Mouse (Mus musculus) midbrain, embryonic 10.5 days (tissue): ENCODE measurements around the gene Snai3. TPM values are rescaled to one million over a fixed set of nuclear protein-coding genes. Genes with fewer than 3 reads are reported as not detected.
A peak's percentile ranks its signal among the peaks of the same experiment; 100 is the strongest.

Source experiments
- DNase-seq: peaks from one replicate; pipeline ENCODE4 v3.0.0-alpha.2; 2017; ENCODE audit warnings: low spot score
- H3K27ac ChIP-seq: fragments of 300-500 bp; sonication (generic); replicated peaks from 2 replicates; pipeline ENCODE4 v1.5.1; 2016; ENCODE audit warnings: mild to moderate bottlenecking
- H3K27me3 ChIP-seq: fragments of 300-500 bp; sonication (generic); 2 replicates; pipeline ENCODE4 v1.6.1; 2016; ENCODE audit warnings: low read depth, mild to moderate bottlenecking; ENCODE audit not compliant: poor library complexity, severe bottlenecking
- H3K36me3 ChIP-seq: fragments of 300-500 bp; sonication (generic); 2 replicates; pipeline ENCODE4 v1.6.1; 2016; ENCODE audit warnings: mild to moderate bottlenecking, moderate library complexity
- H3K4me1 ChIP-seq: fragments of 300-500 bp; sonication (generic); 2 replicates; pipeline ENCODE4 v1.6.1; 2016
- H3K4me3 ChIP-seq: fragments of 300-500 bp; sonication (generic); 2 replicates; pipeline ENCODE4 v1.5.1; 2016; ENCODE audit warnings: mild to moderate bottlenecking, moderate library complexity
- H3K9me3 ChIP-seq: fragments of 300-500 bp; sonication (generic); replicated peaks from 2 replicates; pipeline ENCODE4 v1.6.1; 2016; ENCODE audit warnings: mild to moderate bottlenecking
- WGBS: fragments of 180-500 bp; shearing (Covaris S2); methylation state at CpG from one replicate; pipeline ENCODE4 v1.1.7; 2016; 5-methylcytosine and 5-hydroxymethylcytosine counted together
- polyA plus RNA-seq: library from polyadenylated mRNA; unstranded; fragments of >200 nt; fragmentation: Nextera tagmentation; extraction: Ambion mirVana; gene quantifications from 2 replicates; pipeline ENCODE4 v1.2.1, GENCODE M21; 2016

The Snai3 gene
- polyA plus RNA-seq, 1 experiment from 2014 or later: not detected

- 79% methylated on average over 5 of the region's 5 CpGs for whole genome bisulfite sequencing
- no peak for DNase-seq
- Histone ChIP-seq H3K9me3 (no peaks in the 10 kb centered on the region), H3K27me3 (no peaks in the 10 kb centered on the region), H3K4me3 (no peak overlapping the region), H3K4me1 (peaks cover 15% of the 10 kb centered on the region), H3K27ac (no peak overlapping the region), H3K36me3 (peaks cover 67% of the 10 kb centered on the region)
Measured at GRCm38 (mm10) chr8:122470691-122471090, 10.2 kb upstream of the Snai3 start.

GRCm38 (mm10) chr8:122469965-122470364 is 9.4 kb upstream of the Snai3 start:
- H3K4me1 ChIP-seq: peaks cover 10% of the 10 kb centered on the region
- H3K27me3 ChIP-seq: no peaks in the 10 kb centered on the region
- 90% methylated on average over 10 of the region's 10 CpGs for WGBS
- no peak overlapping the region for H3K27ac ChIP-seq
- H3K9me3 ChIP-seq: no peaks in the 10 kb centered on the region
- H3K4me3 ChIP-seq: no peak overlapping the region
- H3K36me3 ChIP-seq: peaks cover 67% of the 10 kb centered on the region
- DNase-seq: no peak

GRCm38 (mm10) chr8:122469407-122469806 is 8.9 kb upstream of the Snai3 start:
- Histone ChIP-seq H3K27me3 (no peaks in the 10 kb centered on the region), H3K9me3 (no peaks in the 10 kb centered on the region), H3K4me3 (no peak overlapping the region), H3K36me3 (peaks cover 67% of the 10 kb centered on the region), H3K4me1 (peaks cover 5% of the 10 kb centered on the region), H3K27ac (no peak overlapping the region)
- WGBS: 84% methylated on average over 6 of the region's 6 CpGs
- no peak for DNase-seq

GRCm38 (mm10) chr8:122467816-122468215 is 7.3 kb upstream of the Snai3 start:
- Histone ChIP-seq H3K27ac (no peak overlapping the region), H3K27me3 (peaks cover 7% of the 10 kb centered on the region), H3K4me3 (no peak overlapping the region), H3K36me3 (peaks cover 53% of the 10 kb centered on the region), H3K9me3 (no peaks in the 10 kb centered on the region), H3K4me1 (peaks cover 4% of the 10 kb centered on the region; the same call in 1 of the 2 replicates)
- 93% methylated on average over 13 of the region's 13 CpGs for WGBS
- DNase-seq: no peak

GRCm38 (mm10) chr8:122464985-122465384 is 4.5 kb upstream of the Snai3 start:
- Histone ChIP-seq H3K4me1 (peaks cover 29% of the 10 kb centered on the region), H3K27ac (no peak overlapping the region), H3K4me3 (no peak overlapping the region), H3K36me3 (peaks cover 35% of the 10 kb centered on the region), H3K27me3 (peaks cover 35% of the 10 kb centered on the region), H3K9me3 (no peaks in the 10 kb centered on the region)
- 76% methylated on average over 7 of the region's 7 CpGs for WGBS
- no peak for DNase-seq

GRCm38 (mm10) chr8:122463651-122464640 is 3.4 kb upstream of the Snai3 start:
- H3K4me1 ChIP-seq: peaks cover 30% of the 10 kb centered on the region
- 72% methylated on average over 12 of the region's 12 CpGs for WGBS
- peaks cover 29% of the 10 kb centered on the region for H3K36me3 ChIP-seq
- H3K27ac ChIP-seq: no peak overlapping the region
- peaks cover 45% of the 10 kb centered on the region for H3K27me3 ChIP-seq
- no peaks in the 10 kb centered on the region for H3K9me3 ChIP-seq
- H3K4me3 ChIP-seq: no peak overlapping the region
- DNase-seq: no peak

- WGBS: 68% methylated on average over 8 of the region's 8 CpGs
- Histone ChIP-seq H3K4me3 (no peak overlapping the region), H3K9me3 (no peaks in the 10 kb centered on the region), H3K27ac (no peak overlapping the region), H3K36me3 (peaks cover 16% of the 10 kb centered on the region), H3K27me3 (peaks cover 59% of the 10 kb centered on the region), H3K4me1 (peaks cover 30% of the 10 kb centered on the region)
- DNase-seq: no peak
Measured at GRCm38 (mm10) chr8:122462510-122462909, 2.0 kb upstream of the Snai3 start.

GRCm38 (mm10) chr8:122461473-122462148 is 1.1 kb upstream of the Snai3 start:
- 64% methylated on average over 11 of the region's 11 CpGs for WGBS
- H3K9me3 ChIP-seq: no peaks in the 10 kb centered on the region
- no peak for DNase-seq
- H3K4me1 ChIP-seq: peaks cover 30% of the 10 kb centered on the region
- H3K27me3 ChIP-seq: peaks cover 66% of the 10 kb centered on the region
- H3K36me3 ChIP-seq: peaks cover 7% of the 10 kb centered on the region
- H3K27ac ChIP-seq: no peak overlapping the region
- no peak overlapping the region for H3K4me3 ChIP-seq

- Histone ChIP-seq H3K27me3 (peaks cover 80% of the 10 kb centered on the region), H3K36me3 (no peaks in the 10 kb centered on the region), H3K9me3 (no peaks in the 10 kb centered on the region), H3K4me1 (peaks cover 30% of the 10 kb centered on the region), H3K27ac (no peak overlapping the region), H3K4me3 (peak overlapping the region; percentile 53)
- DNase-seq: no peak
- WGBS: 30% methylated on average over 7 of the region's 7 CpGs
Measured at GRCm38 (mm10) chr8:122459990-122460389, 543 bp downstream of the Snai3 start.

GRCm38 (mm10) chr8:122459218-122459900 is 1.2 kb downstream of the Snai3 start:
- H3K36me3 ChIP-seq: no peaks in the 10 kb centered on the region
- peaks cover 30% of the 10 kb centered on the region for H3K4me1 ChIP-seq
- peaks cover 80% of the 10 kb centered on the region for H3K27me3 ChIP-seq
- H3K27ac ChIP-seq: no peak overlapping the region
- 64% methylated on average over 6 of the region's 6 CpGs for WGBS
- H3K4me3 ChIP-seq: no peak overlapping the region
- H3K9me3 ChIP-seq: no peaks in the 10 kb centered on the region
- no peak for DNase-seq

GRCm38 (mm10) chr8:122457171-122457570 is 3.4 kb downstream of the Snai3 start:
- no peaks in the 10 kb centered on the region for H3K36me3 ChIP-seq
- no peaks in the 10 kb centered on the region for H3K9me3 ChIP-seq
- no peak overlapping the region for H3K27ac ChIP-seq
- H3K4me1 ChIP-seq: peaks cover 22% of the 10 kb centered on the region
- 84% methylated on average over 11 of the region's 11 CpGs for WGBS
- H3K4me3 ChIP-seq: no peak overlapping the region
- H3K27me3 ChIP-seq: peaks cover 67% of the 10 kb centered on the region
- DNase-seq: no peak

GRCm38 (mm10) chr8:122454409-122454808 is 6.1 kb downstream of the Snai3 start:
- H3K27ac ChIP-seq: no peak overlapping the region

More at GRCm38 (mm10) chr8:122454409-122454808, 6.1 kb downstream of the Snai3 start:
- Histone ChIP-seq H3K4me3 (no peak overlapping the region), H3K36me3 (no peaks in the 10 kb centered on the region), H3K27me3 (peaks cover 39% of the 10 kb centered on the region), H3K4me1 (no peaks in the 10 kb centered on the region), H3K9me3 (no peaks in the 10 kb centered on the region)
- 97% methylated on average over 6 of the region's 6 CpGs for whole genome bisulfite sequencing
- no peak for DNase-seq
